In the genomic region with DNA sequence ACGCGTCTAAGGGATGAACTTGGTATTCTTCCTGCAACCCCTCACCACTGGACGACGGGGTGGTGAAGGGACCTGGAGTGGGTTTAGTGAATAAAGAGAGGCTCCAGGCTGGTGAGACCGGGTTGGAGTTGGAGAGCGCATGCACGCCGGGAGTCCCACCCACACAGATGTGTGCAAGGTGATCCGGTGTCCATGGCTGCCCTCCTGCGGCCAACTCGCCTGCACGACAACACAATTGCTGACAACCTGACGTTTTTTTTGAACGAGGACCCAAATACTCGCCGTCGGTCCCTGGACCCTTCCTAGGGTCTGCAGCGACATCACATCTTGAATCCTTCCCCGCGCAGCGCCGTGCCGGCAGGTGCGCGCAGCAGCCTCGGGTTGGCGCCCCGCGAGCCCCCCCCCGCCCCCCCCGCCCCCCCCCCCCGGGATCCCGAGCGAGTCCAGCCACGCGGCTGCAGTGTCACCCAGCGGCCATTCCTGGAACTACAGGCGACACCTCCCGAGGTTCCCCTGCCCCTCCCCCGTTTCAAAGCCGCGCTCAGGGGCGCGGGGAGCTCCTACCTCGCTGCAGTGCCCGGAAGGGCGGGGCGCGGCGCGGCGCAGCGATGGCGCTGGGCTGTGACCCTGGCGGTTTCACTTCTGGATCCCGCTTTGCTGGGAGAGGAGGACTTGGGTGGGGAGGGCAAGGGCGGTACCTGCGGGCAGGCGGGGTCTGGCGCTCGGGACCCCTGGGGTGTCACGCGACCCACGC, we compare ENCODE assay signal across 8 mouse cellular contexts. TPM values are rescaled to one million over a fixed set of nuclear protein-coding genes. Genes with fewer than 3 reads are reported as not detected.
A peak's percentile ranks its signal among the peaks of the same experiment; 100 is the strongest.
DNase-seq lines count a peak whose midpoint lies in the region; ATAC-seq and TF ChIP-seq lines count a peak whose summit lies in the region.

No protein-coding gene starts in this region.

- H3K4me3 ChIP-seq in erythroblast, embryonic 14.5 days (replicated peaks): peak overlapping the region; percentile 64
- peak overlapping the region; percentile 66 for H3K4me3 ChIP-seq in embryonic facial prominence, embryonic 10.5 days
- H3K4me3 ChIP-seq in limb, embryonic 14.5 days (replicated peaks; ENCODE audit: low read length): peak overlapping the region; percentile 61
- H3K4me3 ChIP-seq in midbrain, embryonic 16.5 days (ENCODE audit: low read depth, low read length): peak overlapping the region; percentile 64
- peak overlapping the region; percentile 73 for H3K4me3 ChIP-seq in spleen, adult 2 months (ENCODE audit: extremely low read depth, insufficient read depth, insufficient read length)

- H3K9me3 ChIP-seq in erythroblast, embryonic 14.5 days (ENCODE audit: control insufficient read depth, low read length): no peaks in the 10 kb centered on the region
- no peaks in the 10 kb centered on the region for H3K9me3 ChIP-seq in embryonic facial prominence, embryonic 10.5 days
- H3K9me3 ChIP-seq in limb, embryonic 14.5 days (ENCODE audit: control insufficient read depth, low read length): no peaks in the 10 kb centered on the region
- no peaks in the 10 kb centered on the region for H3K9me3 ChIP-seq in midbrain, embryonic 16.5 days (replicated peaks; ENCODE audit: control insufficient read depth, low read length, poor library complexity, severe bottlenecking)

- whole genome bisulfite sequencing in embryonic facial prominence, embryonic 10.5 days: under 1% methylated on average over 63 of the region's 64 CpGs
- WGBS in limb, embryonic 14.5 days: under 1% methylated on average over 29 of the region's 64 CpGs
- under 1% methylated on average over 37 of the region's 64 CpGs for WGBS in midbrain, embryonic 16.5 days
- WGBS in spleen, adult 2 months: 2% methylated on average over 44 of the region's 64 CpGs

- TF ChIP-seq CTCF in spleen, adult 2 months (IDR thresholded peaks at IDR 0.05; ENCODE audit: extremely low read depth, insufficient read depth, insufficient read length, insufficient replicate concordance): peak; percentile 62

- peak; percentile 90 for DNase-seq in embryonic facial prominence, embryonic 10.5 days (ENCODE audit: low spot score)
- peak; percentile 75 for DNase-seq in heart, adult 8-10 months (ENCODE audit: low spot score)
- DNase-seq in kidney, adult 8-10 months: peak; percentile 83 to 86
- peak; percentile 81 for DNase-seq in limb, embryonic 14.5 days (ENCODE audit: low spot score)
- peak; percentile 91 to 96 for DNase-seq in spleen, adult 2 months (ENCODE audit: low read depth in 1 of 2, low spot score in 2 of 2)

- peak overlapping the region; percentile 90 for H3K4me2 ChIP-seq in limb, embryonic 14.5 days (replicated peaks; ENCODE audit: low read depth, low read length, severe bottlenecking)
- H3K4me2 ChIP-seq in midbrain, embryonic 16.5 days (ENCODE audit: low read length): peak overlapping the region; percentile 81

- H3K9ac ChIP-seq in limb, embryonic 14.5 days (ENCODE audit: low read depth, low read length, severe bottlenecking): peak overlapping the region; percentile 61
- H3K9ac ChIP-seq in midbrain, embryonic 16.5 days (ENCODE audit: low read depth, low read length): peak overlapping the region; percentile 82

- peaks cover 9% of the 10 kb centered on the region; the same call in 1 of the 2 replicates for H3K36me3 ChIP-seq in erythroblast, embryonic 14.5 days (ENCODE audit: control insufficient read depth)
- H3K36me3 ChIP-seq in embryonic facial prominence, embryonic 10.5 days (replicated peaks): peaks cover 24% of the 10 kb centered on the region
- H3K36me3 ChIP-seq in limb, embryonic 14.5 days (ENCODE audit: control insufficient read depth, insufficient read depth, low read length): no peaks in the 10 kb centered on the region
- H3K36me3 ChIP-seq in midbrain, embryonic 16.5 days (ENCODE audit: control insufficient read depth, insufficient read depth, low read length): no peaks in the 10 kb centered on the region
- no peaks in the 10 kb centered on the region for H3K36me3 ChIP-seq in spleen, adult 2 months (ENCODE audit: control insufficient read depth, insufficient read depth, low read length)

- H3K27me3 ChIP-seq in erythroblast, embryonic 14.5 days (ENCODE audit: control insufficient read depth): peaks cover 46% of the 10 kb centered on the region
- peaks cover 72% of the 10 kb centered on the region for H3K27me3 ChIP-seq in embryonic facial prominence, embryonic 10.5 days (replicated peaks; ENCODE audit: low read depth, poor library complexity, severe bottlenecking)
- peaks cover 17% of the 10 kb centered on the region; the same call in 1 of the 2 replicates for H3K27me3 ChIP-seq in limb, embryonic 14.5 days (ENCODE audit: control insufficient read depth, insufficient read depth, low read length)
- H3K27me3 ChIP-seq in midbrain, embryonic 16.5 days (ENCODE audit: control insufficient read depth, insufficient read depth, low read depth, low read length): peaks cover 23% of the 10 kb centered on the region
- no peaks in the 10 kb centered on the region for H3K27me3 ChIP-seq in spleen, adult 2 months (ENCODE audit: control insufficient read depth, insufficient read depth, low read length)

- peak overlapping the region; percentile 82 for H3K27ac ChIP-seq in embryonic facial prominence, embryonic 10.5 days (replicated peaks)
- no peak overlapping the region for H3K27ac ChIP-seq in limb, embryonic 14.5 days (replicated peaks; ENCODE audit: low read depth, low read length)
- H3K27ac ChIP-seq in midbrain, embryonic 16.5 days (ENCODE audit: low read length): peak overlapping the region; percentile 87
- H3K27ac ChIP-seq in spleen, adult 2 months (ENCODE audit: insufficient read depth, low read length): peak overlapping the region; percentile 100

- no peak; the same call in 1 of the 2 replicates for ATAC-seq in erythroblast, adult 5-6 weeks (replicated peaks; ENCODE audit: low FRiP score, poor library complexity, severe bottlenecking)
- ATAC-seq in limb, embryonic 14.5 days (ENCODE audit: low FRiP score, low read depth): peak; percentile 84
- ATAC-seq in midbrain, embryonic 16.5 days: peak; percentile 93

- peaks cover 13% of the 10 kb centered on the region for H3K4me1 ChIP-seq in erythroblast, embryonic 14.5 days (ENCODE audit: control insufficient read depth)
- H3K4me1 ChIP-seq in embryonic facial prominence, embryonic 10.5 days: peaks cover 27% of the 10 kb centered on the region
- H3K4me1 ChIP-seq in limb, embryonic 14.5 days (ENCODE audit: control insufficient read depth, insufficient read depth, low read length): 0 out of 2 replicates have a peak, but pooled peaks cover 2% of the 10 kb centered on the region
- peaks cover 4% of the 10 kb centered on the region for H3K4me1 ChIP-seq in midbrain, embryonic 16.5 days (ENCODE audit: control insufficient read depth, insufficient read depth, low read length)
- peaks cover 39% of the 10 kb centered on the region for H3K4me1 ChIP-seq in spleen, adult 2 months (ENCODE audit: control insufficient read depth, insufficient read depth, insufficient read length)

- peak; percentile 56; the same call in 1 of the 2 replicates for TF ChIP-seq POLR2A in limb, embryonic 14.5 days (IDR thresholded peaks at IDR 0.05; ENCODE audit: borderline replicate concordance, extremely low read depth, insufficient read depth, insufficient read length)
- peak; percentile 29; the same call in 1 of the 2 replicates for TF ChIP-seq POLR2A in spleen, adult 2 months (IDR thresholded peaks at IDR 0.05; ENCODE audit: low read depth, low read length)

RNA-seq across cellular contexts. Expression of gene Grb7, which starts 11.3 kb away (rescaled TPM):
- polyA plus RNA-seq in erythroblast, embryonic 14.5 days (2012): 0.11 and 0.13 TPM in 2 replicates
- not detected in 2 replicates for total RNA-seq in erythroblast, adult 5-6 weeks (2015; ENCODE audit: low replicate concordance)
- total RNA-seq in erythroblast, adult 5-6 weeks (2017; ENCODE audit: low replicate concordance): not detected in 2 replicates
- polyA plus RNA-seq in embryonic facial prominence, embryonic 10.5 days (2016; fragmentation: Nextera tagmentation; extraction: Ambion mirVana): 11.9 and 13.3 TPM in 2 replicates
- under 1 TPM in 1 of 4 experiments, not detected in 3; 0.19 TPM for total RNA-seq in heart, adult 8-10 months (2022)
- 9.1 and 9.2 TPM in 2 replicates for polyA plus RNA-seq in limb, embryonic 14.5 days (2012; rRNA removed)
- 8.1 and 9.6 TPM in 2 replicates for polyA plus RNA-seq in limb, embryonic 14.5 days (2014; fragmentation: Nextera tagmentation; extraction: Ambion mirVana)
- polyA plus RNA-seq in midbrain, embryonic 16.5 days (2015; fragmentation: Nextera tagmentation; extraction: Ambion mirVana): 0.42 and 0.82 TPM in 2 replicates
- polyA plus RNA-seq in spleen, adult 2 months (2012; rRNA removed): 1.1 and 1.2 TPM in 2 replicates

RNA-seq across cellular contexts. Expression of gene Mien1, which starts 18.8 kb away (rescaled TPM):
- 3.1 and 4.4 TPM in 2 replicates for polyA plus RNA-seq in erythroblast, embryonic 14.5 days (2012)
- 13.4 and 19.9 TPM in 2 replicates for total RNA-seq in erythroblast, adult 5-6 weeks (2015; ENCODE audit: low replicate concordance)
- 1.4 and 3.9 TPM in 2 replicates for total RNA-seq in erythroblast, adult 5-6 weeks (2017; ENCODE audit: low replicate concordance)
- 83.5 and 85.9 TPM in 2 replicates for polyA plus RNA-seq in embryonic facial prominence, embryonic 10.5 days (2016; fragmentation: Nextera tagmentation; extraction: Ambion mirVana)
- total RNA-seq in heart, adult 8-10 months (2022): 10 to 100 TPM; 66.9 to 78.4 (median 71.0) TPM
- 44.8 and 48.5 TPM in 2 replicates for polyA plus RNA-seq in limb, embryonic 14.5 days (2012; rRNA removed)
- polyA plus RNA-seq in limb, embryonic 14.5 days (2014; fragmentation: Nextera tagmentation; extraction: Ambion mirVana): 84.8 and 86.8 TPM in 2 replicates
- polyA plus RNA-seq in midbrain, embryonic 16.5 days (2015; fragmentation: Nextera tagmentation; extraction: Ambion mirVana): 252 TPM in 2 replicates
- 37.1 and 37.8 TPM in 2 replicates for polyA plus RNA-seq in spleen, adult 2 months (2012; rRNA removed)

RNA-seq across cellular contexts. Expression of gene Erbb2, which starts 45.3 kb away (rescaled TPM):
- polyA plus RNA-seq in erythroblast, embryonic 14.5 days (2012): 0.01 TPM in 1 of 2 replicates, not detected in the other
- 0.21 TPM in 1 of 2 replicates, not detected in the other for total RNA-seq in erythroblast, adult 5-6 weeks (2015; ENCODE audit: low replicate concordance)
- 0.28 TPM in 1 of 2 replicates, not detected in the other for total RNA-seq in erythroblast, adult 5-6 weeks (2017; ENCODE audit: low replicate concordance)
- 27.5 and 29.5 TPM in 2 replicates for polyA plus RNA-seq in embryonic facial prominence, embryonic 10.5 days (2016; fragmentation: Nextera tagmentation; extraction: Ambion mirVana)
- total RNA-seq in heart, adult 8-10 months (2022): 1 to 10 TPM; 5.4 to 9.1 (median 8.0) TPM
- 51.1 and 64.3 TPM in 2 replicates for polyA plus RNA-seq in limb, embryonic 14.5 days (2012; rRNA removed)
- polyA plus RNA-seq in limb, embryonic 14.5 days (2014; fragmentation: Nextera tagmentation; extraction: Ambion mirVana): 73.6 and 79.7 TPM in 2 replicates
- polyA plus RNA-seq in midbrain, embryonic 16.5 days (2015; fragmentation: Nextera tagmentation; extraction: Ambion mirVana): 5.2 and 5.7 TPM in 2 replicates
- 4.0 and 5.5 TPM in 2 replicates for polyA plus RNA-seq in spleen, adult 2 months (2012; rRNA removed)

RNA-seq across cellular contexts. Expression of gene Pgap3, which starts 57.3 kb away (rescaled TPM):
- 0.91 and 1.1 TPM in 2 replicates for polyA plus RNA-seq in erythroblast, embryonic 14.5 days (2012)
- not detected in 2 replicates for total RNA-seq in erythroblast, adult 5-6 weeks (2015; ENCODE audit: low replicate concordance)
- total RNA-seq in erythroblast, adult 5-6 weeks (2017; ENCODE audit: low replicate concordance): 0.56 TPM in 1 of 2 replicates, not detected in the other
- polyA plus RNA-seq in embryonic facial prominence, embryonic 10.5 days (2016; fragmentation: Nextera tagmentation; extraction: Ambion mirVana): 9.6 TPM in 2 replicates
- total RNA-seq in heart, adult 8-10 months (2022): 1 to 10 TPM; 8.2 to 9.6 (median 8.9) TPM
- polyA plus RNA-seq in limb, embryonic 14.5 days (2012; rRNA removed): 19.2 and 24.2 TPM in 2 replicates
- polyA plus RNA-seq in limb, embryonic 14.5 days (2014; fragmentation: Nextera tagmentation; extraction: Ambion mirVana): 9.2 and 11.4 TPM in 2 replicates
- 7.4 and 8.6 TPM in 2 replicates for polyA plus RNA-seq in midbrain, embryonic 16.5 days (2015; fragmentation: Nextera tagmentation; extraction: Ambion mirVana)
- polyA plus RNA-seq in spleen, adult 2 months (2012; rRNA removed): 17.7 and 19.8 TPM in 2 replicates
